Mouse (Mus musculus) neural tube, embryonic 15.5 days (tissue): ENCODE data around the gene Lcorl. TPM values are rescaled to one million over a fixed set of nuclear protein-coding genes. Genes with fewer than 3 reads are reported as not detected.

Experiments used
- ATAC-seq: fragments of 200-750 bp; cut with Nextera tagmentation; 2 replicates; pipeline ENCODE4 v1.8.0; 2017; ENCODE audit warnings: mild to moderate bottlenecking, moderate TSS enrichment, moderate library complexity; ENCODE audit not compliant: low FRiP score
- H3K27ac ChIP-seq: fragments of 300-500 bp; sonication (generic); replicated peaks from 2 replicates; pipeline ENCODE4 v1.5.1; 2015; ENCODE audit warnings: mild to moderate bottlenecking, inconsistent platforms
- H3K27me3 ChIP-seq: fragments of 300-500 bp; sonication (generic); replicated peaks from 2 replicates; pipeline ENCODE4 v1.6.1; 2015; ENCODE audit warnings: inconsistent platforms
- H3K36me3 ChIP-seq: fragments of 300-500 bp; sonication (generic); 2 replicates; pipeline ENCODE4 v1.6.1; 2015; ENCODE audit warnings: inconsistent platforms
- H3K4me1 ChIP-seq: fragments of 300-500 bp; sonication (generic); 2 replicates; pipeline ENCODE4 v1.6.1; 2015; ENCODE audit warnings: inconsistent platforms
- H3K4me2 ChIP-seq: fragments of 300-500 bp; sonication (generic); 2 replicates; pipeline ENCODE4 v1.6.1; 2015; ENCODE audit warnings: inconsistent platforms, mild to moderate bottlenecking, moderate library complexity
- H3K4me3 ChIP-seq: fragments of 300-500 bp; sonication (generic); replicated peaks from 2 replicates; pipeline ENCODE4 v1.5.1; 2015; ENCODE audit warnings: mild to moderate bottlenecking, inconsistent platforms
- H3K9ac ChIP-seq: fragments of 300-500 bp; sonication (generic); replicated peaks from 2 replicates; pipeline ENCODE4 v1.6.1; 2015; ENCODE audit warnings: mild to moderate bottlenecking, inconsistent platforms
- H3K9me3 ChIP-seq: fragments of 300-500 bp; sonication (generic); replicated peaks from 2 replicates; pipeline ENCODE4 v1.6.1; 2016; ENCODE audit warnings: inconsistent platforms
- WGBS: fragments of 180-500 bp; shearing (Covaris S2); methylation state at CpG from one replicate; pipeline ENCODE4 v1.1.7; 2015; ENCODE audit warnings: mixed read lengths; 5-methylcytosine and 5-hydroxymethylcytosine counted together
- polyA plus RNA-seq: library from polyadenylated mRNA; unstranded; fragments of >200 nt; fragmentation: Nextera tagmentation; extraction: Ambion mirVana; gene quantifications from 2 replicates; pipeline ENCODE4 v1.2.1, GENCODE M21; 2015

Gene Lcorl
- polyA plus RNA-seq, 1 experiment from 2014 or later = 47.1 TPM

DNA sequence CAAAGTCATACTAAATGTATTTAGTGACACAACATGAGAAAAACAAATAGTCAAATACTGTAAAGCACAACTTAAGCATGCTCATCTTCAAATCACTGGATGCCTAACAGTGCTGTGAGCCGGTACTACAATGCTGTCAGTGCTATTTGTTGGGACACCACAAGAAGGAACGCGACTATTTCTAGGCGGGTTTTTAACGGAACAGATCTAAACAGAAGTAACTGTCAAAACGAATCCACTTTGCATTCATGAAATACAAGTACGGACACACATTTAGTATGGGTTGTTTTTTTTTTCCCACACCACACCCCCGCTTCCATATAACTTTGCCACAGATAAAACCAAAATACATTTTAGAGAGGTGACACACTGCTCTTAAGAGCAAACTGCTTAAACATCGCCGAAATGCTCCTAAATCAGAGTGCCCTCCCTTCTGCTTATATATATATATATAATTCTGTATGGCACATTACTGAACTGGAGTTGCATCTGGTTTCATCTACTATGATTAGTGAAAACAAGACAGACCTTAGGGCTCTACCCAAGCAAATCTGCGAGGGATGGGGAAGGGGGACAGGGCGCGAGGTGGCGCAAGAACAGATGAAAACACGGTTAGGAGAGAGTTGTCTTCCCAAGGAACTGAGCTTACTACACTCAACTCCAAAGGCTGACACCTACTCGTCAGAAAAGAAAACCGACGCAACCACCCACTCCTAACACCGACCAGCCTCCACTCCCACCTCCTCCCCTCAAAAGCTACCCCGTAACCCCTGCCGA, 1.7 kb downstream of the Lcorl start:
- ATAC-seq = peak; percentile 24
- WGBS = 21% methylated on average over 21 of the region's 21 CpGs
- H3K4me2 ChIP-seq = peak overlapping the region; percentile 91
- no peaks in the 10 kb centered on the region for H3K27me3 ChIP-seq
- peak overlapping the region; percentile 83 for H3K9ac ChIP-seq
- no peaks in the 10 kb centered on the region for H3K36me3 ChIP-seq
- H3K27ac ChIP-seq = peak overlapping the region; percentile 97
- H3K4me3 ChIP-seq = peak overlapping the region; percentile 70
- H3K9me3 ChIP-seq = no peaks in the 10 kb centered on the region
- peaks cover 8% of the 10 kb centered on the region for H3K4me1 ChIP-seq

DNA sequence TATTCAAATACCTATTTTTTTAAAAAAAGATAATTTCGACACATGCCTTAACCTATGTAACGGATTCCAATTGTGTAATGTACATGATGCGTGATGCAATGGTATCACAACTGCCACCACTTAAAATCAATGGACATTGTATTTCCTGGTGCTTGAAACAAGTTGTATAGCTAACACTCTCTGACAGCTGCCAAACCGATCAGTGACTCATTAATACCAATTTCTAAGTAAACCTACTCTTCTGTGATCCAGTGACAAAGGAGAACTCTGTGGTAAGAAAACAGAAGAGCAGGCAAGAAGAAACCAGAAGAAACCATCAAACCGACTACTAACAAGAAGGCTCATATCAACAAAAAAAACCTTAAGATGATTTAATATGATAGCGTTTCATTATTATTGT, 12.7 kb downstream of the Lcorl start:
- Histone ChIP-seq H3K9me3 (no peaks in the 10 kb centered on the region), H3K27ac (no peak overlapping the region), H3K4me3 (no peak overlapping the region), H3K4me2 (no peak overlapping the region), H3K27me3 (no peaks in the 10 kb centered on the region), H3K9ac (no peak overlapping the region), H3K4me1 (no peaks in the 10 kb centered on the region), H3K36me3 (no peaks in the 10 kb centered on the region)
- ATAC-seq = no peak
- WGBS = 97% methylated on average over 6 of the region's 6 CpGs

DNA sequence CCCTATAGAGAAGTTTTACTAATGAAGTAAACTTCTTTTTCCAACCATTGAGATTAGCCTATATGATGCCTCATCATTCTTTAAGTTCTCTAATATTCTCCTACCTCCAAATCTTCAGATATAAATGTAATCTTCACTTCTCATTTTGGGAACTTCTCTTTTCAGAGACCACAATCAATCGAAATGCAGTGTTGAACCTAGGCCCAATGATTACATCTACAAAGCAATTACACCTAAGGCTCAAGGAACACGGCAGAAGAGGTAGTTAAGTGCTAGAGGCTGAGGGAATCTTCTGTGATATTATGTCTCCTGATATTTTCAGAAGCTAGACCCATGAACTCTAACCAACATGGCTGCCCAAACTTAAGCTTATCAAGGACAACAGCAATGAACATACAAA, 22.3 kb downstream of the Lcorl start:
- H3K9me3 ChIP-seq = no peaks in the 10 kb centered on the region
- H3K4me2 ChIP-seq = no peak overlapping the region
- ATAC-seq = no peak
- H3K27me3 ChIP-seq = no peaks in the 10 kb centered on the region
- no peaks in the 10 kb centered on the region for H3K4me1 ChIP-seq
- no peak overlapping the region for H3K27ac ChIP-seq
- no peaks in the 10 kb centered on the region for H3K36me3 ChIP-seq
- H3K9ac ChIP-seq = no peak overlapping the region
- 93% methylated on average over 2 of the region's 2 CpGs for WGBS
- H3K4me3 ChIP-seq = no peak overlapping the region

DNA sequence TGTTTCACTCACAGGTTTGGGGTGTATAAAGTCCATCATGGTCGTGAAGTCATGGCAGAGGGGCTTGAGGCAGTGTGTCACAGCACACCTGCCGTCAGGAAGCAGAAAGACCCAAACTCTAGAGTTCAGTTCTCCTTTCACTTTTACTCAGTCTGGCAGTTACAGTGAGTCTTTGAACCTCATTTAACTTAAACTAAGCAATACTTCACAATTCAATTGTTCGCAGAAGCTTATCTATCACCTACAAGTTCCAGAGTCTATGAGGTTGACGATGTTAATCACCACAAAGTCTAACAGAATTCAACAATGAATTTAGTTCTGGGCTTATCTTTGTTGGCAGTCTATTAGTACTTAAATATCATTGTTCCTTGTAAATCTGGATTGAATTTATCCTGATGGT, 45.9 kb downstream of the Lcorl start:
- 96% methylated on average over 4 of the region's 4 CpGs for WGBS
- no peak overlapping the region for H3K9ac ChIP-seq
- no peak overlapping the region for H3K4me3 ChIP-seq
- no peaks in the 10 kb centered on the region for H3K27me3 ChIP-seq
- H3K4me1 ChIP-seq = no peaks in the 10 kb centered on the region
- no peak overlapping the region for H3K27ac ChIP-seq
- ATAC-seq = no peak
- no peaks in the 10 kb centered on the region for H3K36me3 ChIP-seq
- no peaks in the 10 kb centered on the region for H3K9me3 ChIP-seq
- H3K4me2 ChIP-seq = no peak overlapping the region

DNA sequence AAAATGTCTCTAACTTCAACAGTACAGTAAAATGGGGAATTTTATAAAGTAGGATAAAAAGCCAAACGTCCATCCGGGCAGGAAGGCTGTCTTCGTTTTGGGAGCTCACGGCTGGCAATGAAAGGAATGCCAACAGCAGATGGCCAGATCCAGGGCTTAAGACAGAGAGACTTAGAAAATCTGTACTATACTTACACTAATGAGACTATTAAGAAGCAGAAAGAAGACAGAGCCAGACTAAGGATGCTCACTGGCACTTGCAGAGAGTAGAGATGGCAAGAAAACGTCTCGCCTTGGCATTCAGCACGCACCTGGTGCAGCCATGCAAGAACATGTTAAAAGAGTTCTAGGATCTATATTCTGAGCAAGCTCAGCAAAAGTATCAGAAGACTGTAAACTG, 65.6 kb downstream of the Lcorl start:
- H3K36me3 ChIP-seq = no peaks in the 10 kb centered on the region
- H3K27me3 ChIP-seq = no peaks in the 10 kb centered on the region
- H3K9ac ChIP-seq = no peak overlapping the region
- H3K4me3 ChIP-seq = no peak overlapping the region
- no peak overlapping the region for H3K27ac ChIP-seq
- ATAC-seq = no peak
- no peak overlapping the region for H3K4me2 ChIP-seq
- H3K4me1 ChIP-seq = no peaks in the 10 kb centered on the region
- H3K9me3 ChIP-seq = no peaks in the 10 kb centered on the region
- WGBS = 86% methylated on average over 7 of the region's 7 CpGs

DNA sequence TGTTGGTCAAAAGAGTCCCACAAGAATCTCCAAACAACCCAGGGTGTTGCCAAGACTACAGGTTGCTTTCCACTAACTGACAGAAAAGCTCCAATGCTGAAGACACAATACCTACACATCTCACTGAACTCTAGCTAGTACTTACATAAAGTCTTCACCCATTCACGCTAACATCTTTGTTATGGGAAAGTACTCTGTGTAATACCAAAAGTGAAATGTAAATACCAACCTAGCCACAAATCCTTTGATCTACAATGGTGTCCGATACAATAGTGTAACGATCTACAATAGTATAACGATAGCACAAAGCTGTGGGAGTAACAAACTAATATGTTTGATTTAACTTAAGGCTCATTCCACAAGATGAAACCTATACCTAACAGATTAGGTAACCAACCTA, 67.2 kb downstream of the Lcorl start:
- Histone ChIP-seq H3K4me3 (no peak overlapping the region), H3K9ac (no peak overlapping the region), H3K36me3 (no peaks in the 10 kb centered on the region), H3K4me2 (no peak overlapping the region), H3K4me1 (no peaks in the 10 kb centered on the region), H3K9me3 (no peaks in the 10 kb centered on the region), H3K27ac (no peak overlapping the region), H3K27me3 (no peaks in the 10 kb centered on the region)
- 98% methylated on average over 4 of the region's 4 CpGs for WGBS
- ATAC-seq = no peak

DNA sequence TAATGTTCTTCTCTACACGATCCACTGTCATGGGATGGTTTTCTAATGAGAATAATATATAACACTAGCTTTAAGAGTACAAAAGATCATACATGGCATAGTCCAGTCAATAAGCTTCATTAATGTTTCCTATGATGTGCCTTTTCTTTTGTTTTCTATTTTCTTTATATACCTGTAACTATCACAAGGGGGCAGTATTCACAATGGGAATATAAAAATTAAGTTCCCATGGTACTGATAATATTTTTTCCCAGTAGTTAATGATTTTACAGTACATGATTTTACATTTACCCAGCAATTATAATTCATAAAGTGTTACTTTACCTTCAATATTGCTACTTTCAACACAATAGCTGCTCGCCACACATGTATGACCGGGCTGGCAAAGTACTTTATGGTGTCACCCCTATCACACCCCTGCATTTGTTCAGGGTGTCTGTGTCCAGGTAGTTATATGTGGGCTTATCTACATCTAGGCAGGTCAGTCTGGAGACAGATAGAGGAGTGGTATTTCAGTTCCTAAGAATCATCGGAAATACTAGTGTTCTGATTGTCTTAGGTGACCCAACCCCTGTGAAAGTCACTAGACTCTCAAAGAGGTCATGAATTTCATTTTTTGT, 99.8 kb downstream of the Lcorl start:
- ATAC-seq = no peak
- Histone ChIP-seq H3K27me3 (no peaks in the 10 kb centered on the region), H3K27ac (no peak overlapping the region), H3K4me3 (no peak overlapping the region), H3K36me3 (no peaks in the 10 kb centered on the region), H3K9me3 (no peaks in the 10 kb centered on the region), H3K4me1 (no peaks in the 10 kb centered on the region), H3K4me2 (no peak overlapping the region), H3K9ac (no peak overlapping the region)
- WGBS = 85% methylated on average over 4 of the region's 4 CpGs

DNA sequence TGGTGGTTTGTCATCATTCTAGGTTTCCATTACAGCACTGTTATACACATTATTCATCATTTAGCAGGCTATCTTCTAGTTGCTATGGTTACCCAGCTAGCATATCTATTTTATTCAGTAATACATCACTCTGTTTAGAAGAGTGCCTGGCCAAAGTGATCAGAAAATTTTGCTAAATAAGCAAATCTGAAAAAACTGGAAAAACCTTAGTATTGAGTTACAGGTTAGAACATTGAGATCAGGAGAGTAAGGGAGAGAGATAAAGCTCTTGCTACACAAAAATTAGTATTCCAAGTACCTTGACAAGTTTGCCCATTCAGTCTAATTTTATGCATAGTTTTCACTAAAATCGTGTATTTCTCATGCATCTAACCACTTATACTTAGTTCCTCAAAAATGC, 119.5 kb downstream of the Lcorl start:
- 88% methylated on average over 1 of the region's 1 CpGs for WGBS
- Histone ChIP-seq H3K9ac (no peak overlapping the region), H3K9me3 (no peaks in the 10 kb centered on the region), H3K27me3 (no peaks in the 10 kb centered on the region), H3K4me2 (no peak overlapping the region), H3K4me1 (no peaks in the 10 kb centered on the region), H3K4me3 (no peak overlapping the region), H3K36me3 (peaks cover 10% of the 10 kb centered on the region; the same call in 1 of the 2 replicates), H3K27ac (no peak overlapping the region)
- ATAC-seq = no peak

DNA sequence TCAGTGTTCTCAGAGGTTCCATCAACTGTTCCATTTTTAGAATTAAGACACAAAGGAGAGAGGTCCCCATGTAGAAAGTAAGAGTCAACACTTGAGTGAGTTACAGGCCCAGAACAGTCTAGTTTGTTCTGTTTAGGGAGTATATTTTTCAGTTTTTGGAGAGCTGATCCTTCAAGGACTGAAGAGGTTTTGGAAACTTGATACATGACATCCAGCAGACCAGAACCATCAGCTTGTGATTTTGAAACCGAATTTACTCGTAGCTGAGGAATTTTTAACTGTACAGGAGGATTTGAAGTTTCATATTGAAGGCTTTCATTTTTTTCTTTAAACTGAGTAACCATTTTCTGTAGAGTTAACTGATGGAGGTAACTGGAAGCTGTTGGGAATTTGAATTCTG, 123.7 kb downstream of the Lcorl start:
- H3K36me3 ChIP-seq = peaks cover 10% of the 10 kb centered on the region; the same call in 1 of the 2 replicates
- H3K4me1 ChIP-seq = no peaks in the 10 kb centered on the region
- H3K4me3 ChIP-seq = no peak overlapping the region
- H3K4me2 ChIP-seq = no peak overlapping the region
- 94% methylated on average over 2 of the region's 2 CpGs for WGBS
- H3K27ac ChIP-seq = no peak overlapping the region
- no peak for ATAC-seq
- no peaks in the 10 kb centered on the region for H3K9me3 ChIP-seq
- no peaks in the 10 kb centered on the region for H3K27me3 ChIP-seq
- no peak overlapping the region for H3K9ac ChIP-seq

DNA sequence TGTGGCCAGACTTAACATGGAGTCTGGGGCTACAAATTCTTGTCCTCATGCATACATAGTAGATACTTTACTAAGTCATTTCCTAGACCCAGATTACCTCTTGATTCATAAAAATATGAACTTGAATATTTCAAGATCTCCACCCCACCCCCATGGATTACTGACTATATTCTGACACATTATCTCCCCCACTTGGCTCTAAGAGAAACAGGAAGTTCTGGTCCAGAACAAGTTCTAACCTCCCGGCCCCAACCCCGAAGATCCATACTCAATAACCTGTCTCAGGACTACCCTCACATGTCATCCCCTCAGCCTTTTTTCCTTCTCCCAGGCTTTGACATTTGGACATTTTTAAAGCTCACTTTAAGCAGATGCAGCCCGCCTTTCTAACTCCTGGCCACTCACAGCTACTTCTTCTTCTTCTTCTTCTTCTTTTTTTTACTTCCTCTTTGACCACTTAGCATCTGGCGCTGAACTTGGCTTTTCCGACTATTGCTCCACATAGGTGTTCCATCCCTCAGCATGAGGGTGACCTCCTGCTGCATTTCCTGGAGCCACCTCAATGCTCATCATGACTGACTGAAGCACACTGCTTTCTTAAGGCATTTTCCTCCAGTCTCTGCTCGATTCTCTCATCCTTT, 138.4 kb downstream of the Lcorl start:
- Histone ChIP-seq H3K9me3 (no peaks in the 10 kb centered on the region), H3K4me1 (no peaks in the 10 kb centered on the region), H3K9ac (no peak overlapping the region), H3K4me2 (no peak overlapping the region), H3K27ac (no peak overlapping the region), H3K27me3 (no peaks in the 10 kb centered on the region), H3K36me3 (no peaks in the 10 kb centered on the region), H3K4me3 (no peak overlapping the region)
- ATAC-seq = no peak
- WGBS = 94% methylated on average over 6 of the region's 6 CpGs

DNA sequence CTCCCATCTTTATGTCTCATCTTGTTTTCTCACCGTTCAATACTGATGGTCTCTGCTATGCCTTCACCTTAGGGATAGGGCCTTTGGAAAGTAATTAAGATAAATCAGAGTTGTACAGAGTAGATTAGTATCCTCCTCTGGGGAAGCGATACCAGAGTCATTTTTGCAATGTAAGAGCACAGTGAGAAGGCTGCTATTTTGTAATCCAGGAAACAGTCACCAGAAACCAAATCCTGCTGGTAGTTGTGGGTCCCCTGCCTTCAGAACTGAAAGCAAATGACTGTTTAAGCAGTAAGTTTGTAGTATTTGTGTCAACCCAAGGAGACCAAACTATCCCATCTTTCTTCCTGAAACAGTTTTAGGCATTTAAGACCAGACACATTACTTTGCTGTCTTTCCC, 147.8 kb downstream of the Lcorl start:
- H3K4me1 ChIP-seq = no peaks in the 10 kb centered on the region
- peaks cover 8% of the 10 kb centered on the region; the same call in 1 of the 2 replicates for H3K36me3 ChIP-seq
- no peak overlapping the region for H3K9ac ChIP-seq
- H3K27me3 ChIP-seq = no peaks in the 10 kb centered on the region
- 90% methylated on average over 2 of the region's 2 CpGs for WGBS
- ATAC-seq = no peak
- H3K27ac ChIP-seq = no peak overlapping the region
- no peak overlapping the region for H3K4me2 ChIP-seq
- H3K4me3 ChIP-seq = no peak overlapping the region
- H3K9me3 ChIP-seq = no peaks in the 10 kb centered on the region

DNA sequence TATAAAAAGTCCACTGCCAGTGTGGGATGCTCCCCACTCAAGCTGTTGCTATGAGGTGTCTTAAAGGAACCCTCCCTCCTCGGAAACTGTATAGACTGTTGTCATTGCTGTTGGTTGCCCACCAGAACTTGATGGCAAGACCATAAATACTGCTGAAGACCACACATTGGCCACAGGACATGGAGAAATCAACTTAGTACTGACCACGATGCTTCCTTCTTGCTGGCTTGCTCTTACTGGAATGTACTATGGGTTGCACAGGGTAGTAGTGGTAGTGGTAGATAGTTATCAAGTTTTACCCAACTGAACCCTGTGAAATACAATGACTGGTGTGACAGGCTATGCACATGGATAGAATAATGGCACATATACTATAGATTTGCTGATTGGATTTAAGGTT, 150.6 kb downstream of the Lcorl start:
- Histone ChIP-seq H3K9me3 (no peaks in the 10 kb centered on the region), H3K36me3 (peaks cover 8% of the 10 kb centered on the region; the same call in 1 of the 2 replicates), H3K9ac (no peak overlapping the region), H3K27me3 (no peaks in the 10 kb centered on the region), H3K4me2 (no peak overlapping the region), H3K4me3 (no peak overlapping the region), H3K4me1 (no peaks in the 10 kb centered on the region), H3K27ac (no peak overlapping the region)
- 98% methylated on average over 2 of the region's 2 CpGs for WGBS
- ATAC-seq = no peak
